Mouse (Mus musculus) midbrain, embryonic 14.5 days (tissue): ENCODE data around the gene Emc8. TPM values are rescaled to one million over a fixed set of nuclear protein-coding genes. Genes with fewer than 3 reads are reported as not detected.
A peak's percentile ranks its signal among the peaks of the same experiment; 100 is the strongest.

Experiments
- ATAC-seq: fragments of 200-750 bp; cut with Nextera tagmentation; 2 replicates; pipeline ENCODE4 v1.8.0; 2017; ENCODE audit warnings: moderate number of reproducible peaks, moderate library complexity; ENCODE audit not compliant: low FRiP score, low TSS enrichment
- DNase-seq: peaks from one replicate; pipeline ENCODE4 v3.0.0-alpha.2; 2015
- H3K27ac ChIP-seq: fragments of 300-500 bp; sonication (generic); replicated peaks from 2 replicates; pipeline ENCODE4 v1.5.1; 2014; ENCODE audit warnings: mild to moderate bottlenecking, low read depth, low read length, moderate library complexity
- H3K27me3 ChIP-seq: fragments of 300-500 bp; sonication (generic); 2 replicates; pipeline ENCODE4 v1.6.1; 2014; ENCODE audit warnings: low read length, control low read depth, mixed read lengths; ENCODE audit not compliant: control insufficient read depth, insufficient read depth
- H3K36me3 ChIP-seq: fragments of 300-500 bp; sonication (generic); 2 replicates; pipeline ENCODE4 v1.6.1; 2014; ENCODE audit warnings: low read length, control low read depth; ENCODE audit not compliant: control insufficient read depth, insufficient read depth
- H3K4me1 ChIP-seq: fragments of 300-500 bp; sonication (generic); 2 replicates; pipeline ENCODE4 v1.6.1; 2014; ENCODE audit warnings: mild to moderate bottlenecking, antibody characterized with exemption, low read length, control low read depth; ENCODE audit not compliant: control insufficient read depth, insufficient read depth
- H3K4me2 ChIP-seq: fragments of 300-500 bp; sonication (generic); 2 replicates; pipeline ENCODE4 v1.6.1; 2014; ENCODE audit warnings: mild to moderate bottlenecking, low read length, moderate library complexity
- H3K4me3 ChIP-seq: fragments of 300-500 bp; sonication (generic); replicated peaks from 2 replicates; pipeline ENCODE4 v1.5.1; 2014; ENCODE audit warnings: low read depth, low read length
- H3K9ac ChIP-seq: fragments of 300-500 bp; sonication (generic); replicated peaks from 2 replicates; pipeline ENCODE4 v1.6.1; 2014; ENCODE audit warnings: mild to moderate bottlenecking, low read length, moderate library complexity
- H3K9me3 ChIP-seq: fragments of 300-500 bp; sonication (generic); 2 replicates; pipeline ENCODE4 v1.6.1; 2016; ENCODE audit warnings: low read length, control low read depth, mixed read lengths; ENCODE audit not compliant: control insufficient read depth
- WGBS: fragments of 180-500 bp; shearing (Covaris S2); extraction: QIAGEN DNeasy Blood & Tissue Kit; methylation state at CpG from one replicate; pipeline ENCODE4 v1.1.7; 2014; 5-methylcytosine and 5-hydroxymethylcytosine counted together
- polyA plus RNA-seq: library from polyadenylated mRNA; unstranded; fragments of >200 nt; fragmentation: Nextera tagmentation; extraction: Ambion mirVana; gene quantifications from 2 replicates; pipeline ENCODE4 v1.2.1, GENCODE M21; 2014

Emc8 gene
- polyA plus RNA-seq, 1 experiment from 2014 or later: 142 TPM

DNA sequence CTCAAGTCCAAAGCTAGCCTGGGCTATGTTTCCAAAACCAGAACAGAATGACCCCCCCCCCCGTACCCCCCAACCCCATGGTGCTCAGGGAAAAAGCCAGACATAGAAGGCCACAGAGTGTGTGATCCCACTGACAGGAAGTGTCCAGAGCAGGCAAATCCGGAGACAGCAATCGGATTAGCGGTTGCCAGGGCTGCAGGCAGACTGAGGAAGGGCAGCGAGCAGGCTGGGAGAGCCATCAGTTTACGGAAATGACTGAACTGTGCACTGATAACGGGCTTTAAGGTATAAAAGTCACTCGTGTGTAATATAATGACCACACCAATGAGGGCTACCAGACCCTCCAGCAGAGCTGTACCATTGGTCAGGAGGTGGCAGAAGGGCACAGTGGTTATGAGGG, 27.1 kb downstream of the Emc8 start:
- ATAC-seq: no peak
- Histone ChIP-seq H3K9ac (no peak overlapping the region), H3K27ac (peak overlapping the region; percentile 55; the same call in 1 of the 2 replicates), H3K36me3 (no peaks in the 10 kb centered on the region), H3K4me3 (no peak overlapping the region), H3K4me2 (no peak overlapping the region), H3K4me1 (no peaks in the 10 kb centered on the region; the same call in 1 of the 2 replicates), H3K27me3 (no peaks in the 10 kb centered on the region), H3K9me3 (no peaks in the 10 kb centered on the region)
- WGBS: 7% methylated on average over 8 of the region's 8 CpGs
- peak; percentile 62 for DNase-seq

GRCm38 (mm10) chr8:120634329-120634839, 34.0 kb downstream of the Emc8 start:
- under 1% methylated on average over 31 of the region's 42 CpGs for WGBS
- Histone ChIP-seq H3K9me3 (no peaks in the 10 kb centered on the region), H3K4me3 (peak overlapping the region; percentile 60), H3K27me3 (0 out of 2 replicates have a peak, but pooled peaks cover 6% of the 10 kb centered on the region), H3K27ac (no peak overlapping the region), H3K9ac (peak overlapping the region; percentile 70), H3K4me1 (0 out of 2 replicates have a peak, but pooled peaks cover 10% of the 10 kb centered on the region), H3K4me2 (peak overlapping the region; percentile 96), H3K36me3 (no peaks in the 10 kb centered on the region)
- ATAC-seq (peak; percentile 44; the same call in 1 of the 2 replicates), DNase-seq (peak; percentile 63)

DNA sequence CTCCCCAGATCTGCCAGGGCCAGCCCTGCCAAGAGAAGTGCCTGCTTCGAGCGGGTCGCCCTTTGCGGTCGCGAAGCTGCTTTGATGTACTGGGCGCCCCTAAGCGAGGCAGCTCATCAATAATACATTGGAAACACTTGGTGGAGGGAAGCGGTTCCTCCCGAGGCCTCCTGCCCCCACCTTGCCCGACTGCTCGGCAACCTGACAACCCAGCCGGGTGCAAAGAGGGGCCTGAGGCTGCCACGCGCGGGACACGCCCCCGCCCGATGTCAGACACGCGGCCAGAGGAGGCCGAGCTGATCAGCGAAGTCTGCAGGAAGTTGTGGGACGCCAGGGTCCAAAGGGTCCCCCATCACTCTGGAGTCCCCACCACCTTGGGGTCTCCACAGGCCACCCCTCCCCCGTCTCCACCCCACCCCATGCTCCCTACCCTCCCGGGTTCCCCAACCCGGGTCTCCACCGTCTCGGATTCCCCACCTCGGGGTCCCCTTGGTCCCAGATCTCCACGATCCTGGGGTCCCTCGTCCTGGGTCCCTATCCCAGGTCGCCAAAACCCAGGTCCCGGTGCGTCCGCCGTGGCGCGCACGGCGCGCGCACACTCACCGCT, 34.6 kb downstream of the Emc8 start:
- H3K9ac ChIP-seq: peak overlapping the region; percentile 70
- peak overlapping the region; percentile 60 for H3K4me3 ChIP-seq
- no peak overlapping the region for H3K27ac ChIP-seq
- 0 out of 2 replicates have a peak, but pooled peaks cover 6% of the 10 kb centered on the region for H3K27me3 ChIP-seq
- peak; percentile 53 for ATAC-seq
- H3K4me2 ChIP-seq: peak overlapping the region; percentile 96
- no peaks in the 10 kb centered on the region for H3K36me3 ChIP-seq
- 0 out of 2 replicates have a peak, but pooled peaks cover 10% of the 10 kb centered on the region for H3K4me1 ChIP-seq
- peak; percentile 75 for DNase-seq
- no peaks in the 10 kb centered on the region for H3K9me3 ChIP-seq
- under 1% methylated on average over 44 of the region's 44 CpGs for WGBS

GRCm38 (mm10) chr8:120632969-120633664, 35.3 kb downstream of the Emc8 start:
- WGBS: 13% methylated on average over 17 of the region's 17 CpGs
- no peaks in the 10 kb centered on the region for H3K9me3 ChIP-seq
- H3K4me3 ChIP-seq: peak overlapping the region; percentile 60; the same call in 1 of the 2 replicates
- DNase-seq (peak; percentile 32), ATAC-seq (no peak)
- H3K27ac ChIP-seq: no peak overlapping the region; the same call in 1 of the 2 replicates
- H3K36me3 ChIP-seq: no peaks in the 10 kb centered on the region
- H3K4me1 ChIP-seq: 0 out of 2 replicates have a peak, but pooled peaks cover 10% of the 10 kb centered on the region
- H3K27me3 ChIP-seq: 0 out of 2 replicates have a peak, but pooled peaks cover 6% of the 10 kb centered on the region
- H3K9ac ChIP-seq: no peak overlapping the region
- peak overlapping the region; percentile 96 for H3K4me2 ChIP-seq

DNA sequence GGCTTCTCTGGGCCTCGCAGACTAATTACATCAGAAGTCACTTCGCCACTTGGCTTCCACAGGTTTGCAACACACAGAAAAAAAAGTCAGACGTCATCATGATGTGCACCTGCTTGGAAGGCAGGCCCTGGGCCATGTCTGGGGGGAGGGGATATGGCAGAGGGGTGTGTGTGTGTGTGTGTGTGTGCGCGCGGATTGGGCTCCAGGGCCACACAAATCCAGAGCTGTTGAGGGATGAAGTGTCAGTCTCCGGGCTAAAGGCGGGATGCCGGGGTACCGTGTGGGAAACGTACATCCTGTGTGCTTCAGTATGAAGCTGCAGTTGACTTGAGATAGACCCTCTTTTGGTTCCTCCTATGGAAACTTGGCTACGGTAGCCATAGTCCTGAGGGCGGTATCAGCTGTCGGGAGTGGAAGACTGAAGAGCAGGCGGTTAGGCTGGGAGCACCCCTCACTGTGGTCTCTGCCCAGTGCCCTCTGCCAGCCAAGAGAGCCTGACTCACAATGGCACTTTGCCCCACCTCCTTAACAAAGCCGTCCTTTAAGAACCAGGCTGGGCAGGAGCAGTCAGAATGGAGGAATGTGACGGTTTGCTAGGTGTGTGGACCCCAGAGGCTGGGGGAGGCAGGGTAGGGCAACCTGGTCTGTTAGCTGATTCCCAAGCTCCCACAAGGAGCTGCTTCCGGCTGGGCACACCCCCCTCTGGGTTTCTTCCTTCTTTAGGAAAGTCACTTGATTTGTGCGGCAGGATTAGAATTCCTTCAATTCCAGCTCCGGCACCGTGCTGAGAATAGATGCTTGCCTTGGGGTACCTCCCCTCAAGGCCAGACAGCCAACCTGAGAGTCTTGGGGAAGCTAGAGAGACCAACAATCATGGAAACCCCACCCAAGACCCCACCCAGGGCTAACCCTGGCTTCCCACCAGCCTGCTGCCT, 36.7 kb downstream of the Emc8 start:
- 0 out of 2 replicates have a peak, but pooled peaks cover 6% of the 10 kb centered on the region for H3K27me3 ChIP-seq
- 76% methylated on average over 21 of the region's 21 CpGs for WGBS
- 0 out of 2 replicates have a peak, but pooled peaks cover 10% of the 10 kb centered on the region for H3K4me1 ChIP-seq
- no peak overlapping the region for H3K4me2 ChIP-seq
- no peak overlapping the region for H3K27ac ChIP-seq
- no peak for ATAC-seq
- no peak overlapping the region for H3K4me3 ChIP-seq
- H3K36me3 ChIP-seq: no peaks in the 10 kb centered on the region
- DNase-seq: no peak
- H3K9me3 ChIP-seq: no peaks in the 10 kb centered on the region
- no peak overlapping the region for H3K9ac ChIP-seq

DNA sequence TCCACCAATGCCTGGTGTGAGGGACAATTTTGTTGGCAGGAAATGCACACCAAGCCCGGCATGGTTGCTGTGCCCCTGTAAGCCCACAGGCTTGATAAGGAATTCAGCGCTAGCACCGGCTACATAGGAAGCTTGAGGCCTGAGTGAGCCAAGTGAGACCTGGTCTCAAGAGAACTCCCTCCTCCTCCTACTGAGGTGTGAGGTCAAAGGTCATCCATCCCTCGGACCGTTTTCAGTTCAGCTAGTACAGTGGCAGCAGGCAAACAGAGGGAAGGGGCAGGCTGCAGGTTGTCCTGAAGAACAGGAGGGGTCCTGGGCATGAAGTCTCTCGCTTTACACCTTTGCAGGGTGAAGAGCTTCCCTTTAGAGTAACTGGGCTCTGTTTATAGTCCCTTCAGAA, 37.5 kb downstream of the Emc8 start:
- Histone ChIP-seq H3K27ac (no peak overlapping the region), H3K9ac (no peak overlapping the region), H3K27me3 (0 out of 2 replicates have a peak, but pooled peaks cover 6% of the 10 kb centered on the region), H3K36me3 (no peaks in the 10 kb centered on the region), H3K4me1 (0 out of 2 replicates have a peak, but pooled peaks cover 10% of the 10 kb centered on the region), H3K4me3 (no peak overlapping the region), H3K9me3 (no peaks in the 10 kb centered on the region), H3K4me2 (no peak overlapping the region)
- DNase-seq (no peak), ATAC-seq (no peak)
- 60% methylated on average over 6 of the region's 6 CpGs for WGBS

DNA sequence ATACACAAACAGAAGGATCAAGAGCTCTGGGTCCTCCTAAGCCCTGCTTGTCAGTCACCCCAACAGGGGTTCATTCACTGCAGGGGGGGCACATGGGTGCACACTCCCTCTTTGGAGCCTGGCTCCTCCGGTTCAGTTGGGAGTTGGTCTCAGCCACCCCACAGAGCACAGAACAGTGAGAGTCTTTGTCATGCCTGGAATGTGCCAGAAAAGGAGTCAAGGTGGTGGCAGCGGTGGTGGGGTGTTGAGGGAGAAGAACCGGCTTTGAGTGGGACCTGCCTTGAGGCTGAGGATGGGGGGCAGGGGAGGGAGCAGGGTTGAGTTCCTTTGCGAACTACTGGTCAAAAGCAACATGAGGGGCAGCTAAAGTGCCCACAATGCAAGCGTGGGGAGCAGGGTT, 38.3 kb downstream of the Emc8 start:
- no peaks in the 10 kb centered on the region for H3K36me3 ChIP-seq
- no peaks in the 10 kb centered on the region for H3K9me3 ChIP-seq
- ATAC-seq: no peak
- DNase-seq: no peak
- H3K4me1 ChIP-seq: 0 out of 2 replicates have a peak, but pooled peaks cover 10% of the 10 kb centered on the region
- H3K27ac ChIP-seq: no peak overlapping the region
- no peak overlapping the region for H3K4me2 ChIP-seq
- H3K27me3 ChIP-seq: 0 out of 2 replicates have a peak, but pooled peaks cover 6% of the 10 kb centered on the region
- H3K4me3 ChIP-seq: no peak overlapping the region
- WGBS: 51% methylated on average over 5 of the region's 5 CpGs
- H3K9ac ChIP-seq: no peak overlapping the region

DNA sequence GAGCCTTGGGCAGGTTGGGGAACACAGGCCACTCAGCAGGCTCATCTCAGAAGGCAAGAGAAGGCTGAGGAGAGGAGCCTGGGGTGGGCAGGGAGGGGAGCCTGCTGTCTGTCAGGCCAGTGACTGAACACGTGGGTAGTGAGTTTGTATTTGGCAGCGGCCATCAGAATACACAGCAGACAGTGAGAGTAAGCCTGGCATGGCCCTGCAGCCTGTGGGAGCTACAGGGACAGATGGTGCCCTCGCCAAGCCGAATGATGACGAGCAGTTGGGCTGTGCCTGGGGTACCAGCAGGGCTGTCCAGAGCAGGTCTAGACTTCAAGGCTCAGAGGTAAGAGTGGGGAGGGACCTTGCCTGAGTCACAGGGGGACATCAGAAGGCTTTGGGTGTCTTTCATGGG, 41.1 kb downstream of the Emc8 start:
- H3K4me2 ChIP-seq: no peak overlapping the region
- no peaks in the 10 kb centered on the region for H3K27me3 ChIP-seq
- H3K36me3 ChIP-seq: no peaks in the 10 kb centered on the region
- no peak for DNase-seq
- H3K9me3 ChIP-seq: no peaks in the 10 kb centered on the region
- H3K27ac ChIP-seq: no peak overlapping the region
- 75% methylated on average over 5 of the region's 5 CpGs for WGBS
- H3K4me1 ChIP-seq: no peaks in the 10 kb centered on the region
- no peak; the same call in 1 of the 2 replicates for ATAC-seq
- H3K4me3 ChIP-seq: no peak overlapping the region
- no peak overlapping the region for H3K9ac ChIP-seq
